Mouse (Mus musculus) CH12.LX (cell line): Measurements from ENCODE around the gene Tmem196. TPM values are rescaled to one million over a fixed set of nuclear protein-coding genes. Genes with fewer than 3 reads are reported as not detected.

Experiments
- DNase-seq: peaks from one replicate; pipeline ENCODE4 v3.0.0-alpha.2; 2013; ENCODE audit errors: extremely low read depth
- H3K27ac ChIP-seq: 2 replicates; pipeline ENCODE4 v1.5.1; 2012; ENCODE audit warnings: low read depth, mild to moderate bottlenecking, control low read depth, moderate library complexity; ENCODE audit not compliant: insufficient read depth
- H3K27me3 ChIP-seq: replicated peaks from 2 replicates; pipeline ENCODE3; 2012; ENCODE audit warnings: inconsistent platforms
- H3K36me3 ChIP-seq, 2 experiments: replicated peaks in 1 of 2; 2 replicates each; pipeline versions ENCODE3 to v1.6.1; 2012; ENCODE audit warnings: inconsistent platforms in 1 of 2, low read length in 1 of 2, mild to moderate bottlenecking in 1 of 2, mixed read lengths in 1 of 2, moderate library complexity in 1 of 2; ENCODE audit not compliant: control insufficient read depth in 1 of 2, insufficient read depth in 1 of 2
- H3K4me1 ChIP-seq, 2 experiments: 2 replicates each; pipeline ENCODE4 v1.6.1; 2012; ENCODE audit warnings: inconsistent platforms in 1 of 2, moderate library complexity in 1 of 2; ENCODE audit not compliant: insufficient read depth in 2 of 2, control insufficient read depth in 1 of 2
- H3K4me2 ChIP-seq: 2 replicates; pipeline ENCODE4 v1.6.1; 2012; ENCODE audit warnings: low read depth, mild to moderate bottlenecking, control low read depth; ENCODE audit not compliant: poor library complexity, insufficient read depth, severe bottlenecking
- H3K4me3 ChIP-seq, 3 experiments: fragments of 150-350 bp in 1 of 3; sonication (generic) in 1 of 3; replicated peaks in 1 of 3; 2 replicates each; pipeline versions ENCODE3 to v1.5.1; 2011 to 2012; ENCODE audit warnings: low read depth in 2 of 3, low read length in 2 of 3, mild to moderate bottlenecking in 2 of 3, moderate library complexity in 2 of 3, control low read depth in 1 of 3, improper control_type of control experiment in 1 of 3, inconsistent platforms in 1 of 3, mixed read lengths in 1 of 3; ENCODE audit not compliant: poor library complexity in 1 of 3
- H3K79me2 ChIP-seq: replicated peaks from 2 replicates; pipeline ENCODE4 v1.6.1; 2012; ENCODE audit warnings: mild to moderate bottlenecking, moderate library complexity; ENCODE audit not compliant: control insufficient read depth, poor library complexity, insufficient read depth, severe bottlenecking; ENCODE audit errors: extremely low read depth
- H3K9ac ChIP-seq: 2 replicates; pipeline ENCODE4 v1.6.1; 2012; ENCODE audit warnings: low read depth, mild to moderate bottlenecking, control low read depth, moderate library complexity; ENCODE audit not compliant: insufficient read depth
- H3K9me3 ChIP-seq: replicated peaks from 2 replicates; pipeline ENCODE3; 2012; ENCODE audit warnings: low read length, inconsistent platforms, mixed read lengths
- ELF1 ChIP-seq: IDR thresholded peaks from 2 replicates; pipeline ENCODE4 v1.6.1; 2014; ENCODE audit warnings: low read depth, mild to moderate bottlenecking, inconsistent platforms, low read length, improper control_type of control experiment
- EP300 ChIP-seq: IDR thresholded peaks from 2 replicates; pipeline ENCODE4 v1.6.1; 2011; ENCODE audit warnings: low read length, improper control_type of control experiment
- GABPA ChIP-seq: IDR thresholded peaks from 2 replicates; pipeline ENCODE4 v1.6.1; 2012; ENCODE audit warnings: low read depth, low read length, improper control_type of control experiment, inconsistent platforms; ENCODE audit not compliant: insufficient replicate concordance
- JUND ChIP-seq: conservative IDR thresholded peaks from 2 replicates; pipeline ENCODE4 v1.6.1; 2011; ENCODE audit warnings: low read depth, low read length, improper control_type of control experiment
- MAFK ChIP-seq: IDR thresholded peaks from 2 replicates; pipeline ENCODE4 v1.6.1; 2011; ENCODE audit warnings: low read length, improper control_type of control experiment; ENCODE audit not compliant: insufficient replicate concordance
- POLR2AphosphoS2 ChIP-seq: IDR thresholded peaks from 2 replicates; pipeline ENCODE4 v1.6.1; 2011; ENCODE audit warnings: low read depth, low read length, improper control_type of control experiment
- RCOR1 ChIP-seq: conservative IDR thresholded peaks from 2 replicates; pipeline ENCODE4 v1.6.1; 2012; ENCODE audit warnings: low read depth, mild to moderate bottlenecking, inconsistent platforms, low read length, improper control_type of control experiment
- TCF12 ChIP-seq: IDR thresholded peaks from 2 replicates; pipeline ENCODE4 v1.6.1; 2014; ENCODE audit warnings: low read depth, mild to moderate bottlenecking, inconsistent platforms, low read length, improper control_type of control experiment
- UBTF ChIP-seq: IDR thresholded peaks from 2 replicates; pipeline ENCODE4 v1.6.1; 2012; ENCODE audit warnings: low read depth, mild to moderate bottlenecking, inconsistent platforms, low read length, improper control_type of control experiment, moderate library complexity
- USF1 ChIP-seq: IDR thresholded peaks from 2 replicates; pipeline ENCODE4 v1.6.1; 2014; ENCODE audit warnings: low read depth, mild to moderate bottlenecking, inconsistent platforms, low read length, improper control_type of control experiment
- USF2 ChIP-seq: conservative IDR thresholded peaks from 2 replicates; pipeline ENCODE4 v1.6.1; 2011; ENCODE audit warnings: low read depth, low read length, improper control_type of control experiment
- ZC3H11A ChIP-seq: IDR thresholded peaks from 2 replicates; pipeline ENCODE4 v1.6.1; 2012; ENCODE audit warnings: low read depth, mild to moderate bottlenecking, inconsistent platforms, low read length, improper control_type of control experiment
- dilution Hi-C: fragments of 300-500 bp; cut with MboI; formaldehyde crosslinking; loops from 2 replicates; pipeline ENCODE4 v1.14.3; 2020; ENCODE audit warnings: low sequenced_read_pairs; ENCODE audit not compliant: extremely low pct_unique_long_range_greater_than_20kb, extremely low pct_ligation_motif_present
- in situ Hi-C: fragments of 300-500 bp; cut with MboI; formaldehyde crosslinking; loops from 3 replicates; pipeline ENCODE4 v1.14.3; 2019; ENCODE audit warnings: low sequenced_read_pairs, low pct_ligation_motif_present, low pct_unique_long_range_greater_than_20kb, mixed read lengths
- polyA plus RNA-seq: library from polyadenylated mRNA; unstranded; fragments of >175 nt; gene quantifications from 2 replicates; pipeline ENCODE4 v1.2.1, GENCODE M21; 2012; ENCODE audit warnings: low read depth; ENCODE audit not compliant: insufficient read length
- total RNA-seq, 2 experiments: library from RNA; depleted of rRNA; stranded (reverse); fragments of 300-350 nt in 1 of 2; fragments of >200 nt in 1 of 2; gene quantifications; 2 replicates each; pipeline ENCODE4 v1.2.3; 2012 to 2014

Tmem196 gene
- total RNA-seq (2012; rRNA removed): not detected in 2 replicates
- total RNA-seq (2014; rRNA removed): not detected in 2 replicates
- not detected in 2 replicates for polyA plus RNA-seq

DNA sequence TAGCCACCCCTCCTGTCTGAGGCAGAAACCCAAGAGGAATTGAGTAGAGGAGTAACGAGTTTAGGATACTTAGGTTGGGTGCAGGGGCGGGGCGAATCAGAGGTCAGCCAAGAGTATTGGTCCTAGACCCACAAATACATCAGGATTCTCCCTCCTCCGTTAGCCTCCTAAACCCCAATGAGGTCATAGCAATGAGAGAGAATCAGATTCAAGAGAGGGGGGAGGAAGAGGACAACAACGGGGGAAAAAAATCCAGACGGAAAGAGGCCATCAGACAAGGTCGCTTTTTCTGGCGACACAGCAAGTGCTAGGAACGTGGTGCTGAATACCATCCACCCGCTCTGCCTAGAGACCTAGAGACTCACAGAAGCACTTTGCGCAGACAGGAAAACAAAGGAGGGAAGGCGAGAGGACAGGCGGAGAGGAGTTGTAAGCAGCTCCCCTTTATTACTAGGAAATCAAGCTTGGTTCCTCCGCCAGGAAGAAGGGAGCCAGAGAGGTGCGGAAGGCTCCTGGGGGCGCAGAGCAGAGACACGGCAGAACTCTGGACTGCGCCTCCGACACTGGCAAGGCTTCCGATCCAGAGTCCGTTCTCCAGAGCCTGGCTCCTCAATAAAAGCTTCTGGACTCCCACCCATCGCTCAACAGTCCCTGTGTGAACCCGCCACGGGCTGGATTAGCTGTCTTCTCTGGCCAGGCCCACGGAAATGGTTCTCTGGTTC lies at the start of gene Tmem196:
Tmem196 (plus strand) TSS at position 234 of the 722 bp plus-strand sequence.
- TF ChIP-seq GABPA (no peak), ZC3H11A (no peak), USF1 (no peak), MAFK (no peak), TCF12 (no peak), RCOR1 (no peak), ELF1 (no peak), USF2 (no peak)
- Histone ChIP-seq H3K79me2 (no peaks in the 10 kb centered on the region), H3K9ac (no peak within 1 kb of the TSS), H3K4me2 (no peak within 1 kb of the TSS), H3K36me3 (no peaks in the 10 kb centered on the region), H3K4me1 (no peaks in the 10 kb centered on the region), H3K27me3 (no peaks in the 10 kb centered on the region), H3K9me3 (no peaks in the 10 kb centered on the region), H3K27ac (no peak within 1 kb of the TSS), H3K4me3 (no peak within 1 kb of the TSS)
- no peak for DNase-seq
- dilution Hi-C loops: no loop called here
- in situ Hi-C loops: no loop called here

DNA sequence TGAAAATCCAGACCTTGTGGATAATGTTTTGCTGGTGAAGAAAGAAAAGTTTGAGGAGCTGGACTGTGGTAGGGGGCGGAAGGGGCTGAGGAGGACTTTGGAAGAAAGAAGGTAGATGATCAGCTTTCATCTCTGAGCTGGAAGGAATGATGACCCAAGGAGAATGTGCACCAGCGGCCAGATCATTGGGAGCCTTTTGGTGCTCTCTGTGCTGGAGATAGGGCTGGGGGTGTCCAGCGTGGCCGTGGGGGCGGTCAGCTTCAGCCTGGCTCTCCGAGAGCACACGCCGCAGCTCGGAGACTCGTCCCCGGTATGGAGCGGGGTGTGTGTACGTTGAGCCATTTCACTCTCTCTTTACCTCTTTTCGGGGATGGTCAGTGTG lies 680 bp downstream of the Tmem196 start:
- no peaks in the 10 kb centered on the region for H3K36me3 ChIP-seq
- H3K9me3 ChIP-seq: no peaks in the 10 kb centered on the region
- dilution Hi-C loops: no loop called here
- no peaks in the 10 kb centered on the region for H3K4me1 ChIP-seq
- TF ChIP-seq ELF1 (no peak), TCF12 (no peak), JUND (no peak), UBTF (no peak), EP300 (no peak), POLR2AphosphoS2 (no peak), USF1 (no peak), ZC3H11A (no peak)
- no peaks in the 10 kb centered on the region for H3K79me2 ChIP-seq
- no peak overlapping the region for H3K9ac ChIP-seq
- H3K4me3 ChIP-seq: no peak overlapping the region
- DNase-seq: no peak
- no peak overlapping the region for H3K4me2 ChIP-seq
- H3K27ac ChIP-seq: no peak overlapping the region
- in situ Hi-C loops: no loop called here
- no peaks in the 10 kb centered on the region for H3K27me3 ChIP-seq
